Mouse (Mus musculus) kidney, adult 2 months (tissue): ENCODE measurements around the gene Anpep.

Source experiments
- CTCF ChIP-seq: fragments of 200-500 bp; conservative IDR thresholded peaks from 2 replicates; pipeline ENCODE4 v1.5.1; 2011; ENCODE audit warnings: low read depth, mild to moderate bottlenecking, control low read depth, low read length, moderate library complexity, mixed read lengths; ENCODE audit not compliant: insufficient read depth, insufficient read length
- POLR2A ChIP-seq: fragments of 200-500 bp; IDR thresholded peaks from one replicate; pipeline ENCODE4 v1.6.1; 2011; ENCODE audit warnings: low read depth, low read length, control low read depth

DNA sequence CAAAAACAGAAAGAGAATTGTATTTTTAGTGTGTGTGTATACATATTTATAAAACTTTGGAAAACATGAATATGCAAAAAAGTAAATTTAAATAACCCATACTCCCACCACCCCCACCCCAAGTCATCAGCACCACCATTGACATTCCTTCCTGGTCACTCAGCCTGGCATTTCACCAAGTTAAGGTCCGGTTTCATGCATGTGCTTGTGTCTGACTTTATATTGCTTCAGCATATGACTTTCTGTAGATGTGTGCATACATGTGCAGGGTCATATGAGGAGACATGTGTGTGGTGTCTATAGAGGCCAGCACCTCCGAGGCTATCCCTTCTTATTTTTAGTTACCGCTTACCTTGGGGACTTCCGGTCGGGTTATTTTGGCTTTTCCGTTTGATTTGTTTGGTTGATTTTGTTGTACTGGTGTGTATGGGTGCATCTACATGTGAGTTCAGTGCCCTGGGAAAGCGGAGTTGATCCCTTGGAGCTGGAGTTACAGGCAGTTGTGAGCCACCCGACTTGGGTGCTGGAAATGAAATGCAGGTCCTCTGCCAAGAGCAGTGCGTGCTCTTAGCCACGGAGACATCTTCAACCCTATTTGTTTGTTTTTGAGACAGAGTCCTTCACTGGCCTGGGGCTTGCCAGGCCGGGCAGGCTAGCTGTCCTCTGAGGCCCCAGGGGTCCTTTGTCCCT lies 78.9 kb downstream of the Anpep start:
- TF ChIP-seq CTCF, result no peak
- TF ChIP-seq POLR2A, result no peak
